Comparison of ENCODE assay signal across 12 mouse cellular contexts in the genomic region with DNA sequence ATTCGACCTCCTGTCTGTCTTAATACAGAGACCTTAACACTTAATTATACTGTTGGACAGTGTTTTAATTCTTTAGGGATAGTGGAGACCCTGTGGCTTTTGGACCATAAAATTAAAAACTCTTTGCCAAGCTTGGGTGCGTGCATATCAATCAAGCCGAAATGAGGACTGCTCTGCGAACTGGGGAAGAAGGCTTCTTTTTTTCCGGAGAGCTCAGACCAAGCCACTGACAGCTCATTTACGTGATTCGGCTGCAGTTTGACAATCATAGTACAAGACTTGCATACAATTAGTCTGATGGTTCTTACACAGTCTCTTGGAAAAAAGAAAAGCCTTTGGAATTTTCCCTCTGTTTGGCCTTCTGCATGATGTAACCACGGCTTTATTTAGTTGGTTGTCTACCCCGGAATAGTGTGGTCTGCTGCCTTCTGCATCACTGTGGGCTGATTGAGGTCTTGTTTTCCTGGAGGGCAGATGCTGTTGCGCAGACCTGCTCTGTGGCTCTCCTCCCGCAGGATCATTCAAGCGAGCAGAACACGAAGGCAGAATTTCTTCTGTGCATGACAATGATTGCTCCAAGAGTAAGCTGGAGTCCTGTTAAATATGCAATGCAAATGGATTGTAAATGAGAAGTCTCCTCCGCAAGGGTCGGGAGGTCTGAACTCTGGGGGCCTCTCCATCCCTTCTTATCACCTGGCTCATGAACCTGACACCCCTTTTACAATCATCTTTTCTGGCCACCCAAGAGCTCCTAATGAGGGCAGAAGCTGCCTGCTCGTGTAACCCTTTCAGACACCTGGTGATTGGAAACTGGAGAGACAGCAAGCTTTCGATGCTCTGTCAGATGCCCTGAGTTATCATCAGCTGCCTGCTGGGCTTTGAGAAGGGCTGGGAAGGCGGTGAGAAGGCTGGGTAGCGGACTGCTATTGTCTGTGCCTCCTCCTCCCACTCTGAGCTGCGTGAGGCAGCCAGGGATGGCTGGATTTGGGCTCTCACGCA.
DNase-seq lines count a peak whose midpoint lies in the region; ATAC-seq and TF ChIP-seq lines count a peak whose summit lies in the region.
"Had no signal": no experiment of that assay in that cellular context is flagged by ENCODE, and none has a peak within 500 bp of the region (broad histone marks: within the 10 kb centered on the region; RNA-seq: fewer than 3 reads in every experiment).

No protein-coding gene starts in this region.

- peaks cover 5% of the 10 kb centered on the region for H3K9me3 ChIP-seq in heart, embryonic 11.5 days (replicated peaks; ENCODE audit: control insufficient read depth, low read length)
- H3K9me3 ChIP-seq in heart, embryonic 12.5 days (replicated peaks): peaks cover 10% of the 10 kb centered on the region
- peaks cover 8% of the 10 kb centered on the region for H3K9me3 ChIP-seq in hindbrain, embryonic 10.5 days
- H3K9me3 ChIP-seq in midbrain, embryonic 16.5 days (replicated peaks; ENCODE audit: control insufficient read depth, low read length, poor library complexity, severe bottlenecking): peaks cover 6% of the 10 kb centered on the region; the same call in 1 of the 2 replicates
- 0 out of 2 replicates have a peak, but pooled peaks cover 7% of the 10 kb centered on the region for H3K9me3 ChIP-seq in limb, embryonic 10.5 days (replicated peaks)

- no peak overlapping the region for H3K4me3 ChIP-seq in heart, embryonic 11.5 days (ENCODE audit: low read depth, low read length)
- H3K4me3 ChIP-seq in heart, embryonic 12.5 days: no peak overlapping the region
- peak overlapping the region; percentile 38 for H3K4me3 ChIP-seq in hindbrain, embryonic 10.5 days
- H3K4me3 ChIP-seq in midbrain, embryonic 16.5 days (ENCODE audit: low read depth, low read length): no peak overlapping the region
- no peak overlapping the region for H3K4me3 ChIP-seq in limb, embryonic 10.5 days
- H3K4me3 ChIP-seq: liver, embryonic 12.5 days had no signal

- intact Hi-C loops in gastrocnemius, postnatal 36 days (cut with DNase I): no loop called here

- H3K9ac ChIP-seq in heart, embryonic 11.5 days (ENCODE audit: low read depth, low read length): 0 out of 2 replicates have a peak overlapping the region, but pooled peaks have one; percentile 46
- H3K9ac ChIP-seq in heart, embryonic 12.5 days: no peak overlapping the region
- peak overlapping the region; percentile 42; the same call in 1 of the 2 replicates for H3K9ac ChIP-seq in midbrain, embryonic 16.5 days (ENCODE audit: low read depth, low read length)
- H3K9ac ChIP-seq: liver, embryonic 12.5 days had no signal

- TF ChIP-seq CTCF in brain, embryonic 14.5 days (IDR thresholded peaks at IDR 0.05; ENCODE audit: borderline replicate concordance, extremely low read depth, insufficient read depth, insufficient read length): no peak

- ATAC-seq in heart, embryonic 11.5 days (replicated peaks; ENCODE audit: insufficient number of reproducible peaks, low FRiP score, low TSS enrichment): no peak
- ATAC-seq in heart, embryonic 12.5 days (ENCODE audit: insufficient number of reproducible peaks, low FRiP score): no peak
- peak; percentile 72 for ATAC-seq in midbrain, embryonic 16.5 days
- ATAC-seq: inflammation-experienced regulatory T-cells, adult 6 months; liver, embryonic 12.5 days had no signal

- H3K4me2 ChIP-seq in heart, embryonic 11.5 days: no peak overlapping the region
- H3K4me2 ChIP-seq in heart, embryonic 12.5 days: no peak overlapping the region
- peak overlapping the region; percentile 28; the same call in 1 of the 2 replicates for H3K4me2 ChIP-seq in midbrain, embryonic 16.5 days (ENCODE audit: low read length)
- H3K4me2 ChIP-seq: liver, embryonic 12.5 days had no signal

- H3K4me1 ChIP-seq in heart, embryonic 11.5 days (ENCODE audit: control insufficient read depth, insufficient read depth, low read length): no peaks in the 10 kb centered on the region
- no peaks in the 10 kb centered on the region for H3K4me1 ChIP-seq in heart, embryonic 12.5 days (replicated peaks)
- peaks cover 27% of the 10 kb centered on the region for H3K4me1 ChIP-seq in hindbrain, embryonic 10.5 days (replicated peaks)
- peaks cover 27% of the 10 kb centered on the region for H3K4me1 ChIP-seq in midbrain, embryonic 16.5 days (ENCODE audit: control insufficient read depth, insufficient read depth, low read length)
- 0 out of 2 replicates have a peak, but pooled peaks cover 5% of the 10 kb centered on the region for H3K4me1 ChIP-seq in limb, embryonic 10.5 days
- H3K4me1 ChIP-seq: liver, embryonic 12.5 days had no signal

- 21% methylated on average over 21 of the region's 21 CpGs for WGBS in heart, embryonic 11.5 days (ENCODE audit: insufficient replicate concordance)
- WGBS in heart, embryonic 12.5 days: 25% methylated on average over 21 of the region's 21 CpGs
- 12% methylated on average over 21 of the region's 21 CpGs for WGBS in hindbrain, embryonic 10.5 days
- 4% methylated on average over 21 of the region's 21 CpGs for WGBS in midbrain, embryonic 16.5 days
- 21% methylated on average over 21 of the region's 21 CpGs for WGBS in limb, embryonic 10.5 days

- no peak overlapping the region for H3K27ac ChIP-seq in heart, embryonic 11.5 days (ENCODE audit: low read depth, low read length)
- H3K27ac ChIP-seq in heart, embryonic 12.5 days (ENCODE audit: poor library complexity, severe bottlenecking): no peak overlapping the region
- H3K27ac ChIP-seq in hindbrain, embryonic 10.5 days: peak overlapping the region; percentile 80
- H3K27ac ChIP-seq in midbrain, embryonic 16.5 days (ENCODE audit: low read length): peak overlapping the region; percentile 76
- H3K27ac ChIP-seq in limb, embryonic 10.5 days: no peak overlapping the region
- H3K27ac ChIP-seq: liver, embryonic 12.5 days had no signal

- TF ChIP-seq POLR2A in brain, embryonic 14.5 days (IDR thresholded peaks at IDR 0.05; ENCODE audit: borderline replicate concordance, extremely low read depth, insufficient read depth, insufficient read length, poor library complexity, severe bottlenecking): no peak

- peaks cover 6% of the 10 kb centered on the region; the same call in 1 of the 2 replicates for H3K27me3 ChIP-seq in heart, embryonic 11.5 days (ENCODE audit: control insufficient read depth, insufficient read depth, low read length)
- H3K27me3 ChIP-seq in heart, embryonic 12.5 days (replicated peaks): 0 out of 2 replicates have a peak, but pooled peaks cover 6% of the 10 kb centered on the region
- no peaks in the 10 kb centered on the region for H3K27me3 ChIP-seq in hindbrain, embryonic 10.5 days (ENCODE audit: insufficient read depth, poor library complexity, severe bottlenecking)
- no peaks in the 10 kb centered on the region for H3K27me3 ChIP-seq in midbrain, embryonic 16.5 days (ENCODE audit: control insufficient read depth, insufficient read depth, low read depth, low read length)
- peaks cover 16% of the 10 kb centered on the region; the same call in 1 of the 2 replicates for H3K27me3 ChIP-seq in limb, embryonic 10.5 days (ENCODE audit: low read depth, poor library complexity, severe bottlenecking)
- H3K27me3 ChIP-seq: liver, embryonic 12.5 days had no signal

- H3K36me3 ChIP-seq in heart, embryonic 11.5 days (ENCODE audit: control insufficient read depth, insufficient read depth, low read length): no peaks in the 10 kb centered on the region
- no peaks in the 10 kb centered on the region for H3K36me3 ChIP-seq in heart, embryonic 12.5 days
- peaks cover 3% of the 10 kb centered on the region; the same call in 1 of the 2 replicates for H3K36me3 ChIP-seq in hindbrain, embryonic 10.5 days
- H3K36me3 ChIP-seq in midbrain, embryonic 16.5 days (ENCODE audit: control insufficient read depth, insufficient read depth, low read length): peaks cover 3% of the 10 kb centered on the region; the same call in 1 of the 2 replicates
- no peaks in the 10 kb centered on the region for H3K36me3 ChIP-seq in limb, embryonic 10.5 days
- H3K36me3 ChIP-seq: liver, embryonic 12.5 days had no signal

- peak; percentile 93 for DNase-seq in brain, embryonic 14.5 days (ENCODE audit: low read depth)
- peak; percentile 45 for DNase-seq in hindbrain, embryonic 10.5 days (ENCODE audit: low spot score)
- no peak for DNase-seq in gastrocnemius, postnatal 4 days (ENCODE audit: low spot score in 2 of 2)
- no peak for DNase-seq in limb, embryonic 10.5 days (ENCODE audit: low spot score)
- no peak for DNase-seq in gastrocnemius, postnatal 36 days
- DNase-seq: cerebellum, adult 11 months; heart, adult 11 months had no signal

Comparison
In these comparisons a context has a peak if more than half of its experiments do, and no peak if none do; other contexts are left out.
1. H3K27ac ChIP-seq: peak in hindbrain, embryonic 10.5 days (single experiment) and midbrain, embryonic 16.5 days (single experiment); none in heart, embryonic 11.5 days (single experiment), heart, embryonic 12.5 days (single experiment) and limb, embryonic 10.5 days (single experiment).
2. DNase-seq: peak in brain, embryonic 14.5 days (single experiment) and hindbrain, embryonic 10.5 days (single experiment); none in gastrocnemius, postnatal 4 days (0 of 2), limb, embryonic 10.5 days (single experiment) and gastrocnemius, postnatal 36 days (0 of 2).